Mouse (Mus musculus) liver, embryonic 11.5 days (tissue): ENCODE measurements around the gene Slc43a1. TPM values are rescaled to one million over a fixed set of nuclear protein-coding genes. Genes with fewer than 3 reads are reported as not detected.
A peak's percentile ranks its signal among the peaks of the same experiment; 100 is the strongest.
"Not testable (repeated sequence)": the region's sequence is repeated elsewhere in the genome, so short reads cannot be mapped to it uniquely, and the experiment has no call there.

ENCODE experiments used
- ATAC-seq: fragments of 200-750 bp; cut with Nextera tagmentation; replicated peaks from 2 replicates; pipeline ENCODE4 v1.8.0; 2017; ENCODE audit warnings: moderate number of reproducible peaks, mild to moderate bottlenecking, moderate TSS enrichment, moderate library complexity; ENCODE audit not compliant: low FRiP score
- DNase-seq: peaks from one replicate; pipeline ENCODE4 v3.0.0-alpha.2; 2017; ENCODE audit warnings: low spot score
- H3K27ac ChIP-seq: fragments of 300-500 bp; sonication (generic); 2 replicates; pipeline ENCODE4 v1.5.1; 2014; ENCODE audit warnings: mild to moderate bottlenecking, low read depth, low read length, control low read depth
- H3K27me3 ChIP-seq: fragments of 300-500 bp; sonication (generic); replicated peaks from 2 replicates; pipeline ENCODE4 v1.6.1; 2014; ENCODE audit warnings: low read length, mixed read lengths; ENCODE audit not compliant: control insufficient read depth, insufficient read depth
- H3K36me3 ChIP-seq: fragments of 300-500 bp; sonication (generic); 2 replicates; pipeline ENCODE4 v1.6.1; 2014; ENCODE audit warnings: mild to moderate bottlenecking, low read length, moderate library complexity, mixed read lengths; ENCODE audit not compliant: control insufficient read depth, insufficient read depth
- H3K4me1 ChIP-seq: fragments of 300-500 bp; sonication (generic); replicated peaks from 2 replicates; pipeline ENCODE4 v1.6.1; 2014; ENCODE audit warnings: low read length, mixed read lengths; ENCODE audit not compliant: control insufficient read depth, insufficient read depth
- H3K4me2 ChIP-seq: fragments of 300-500 bp; sonication (generic); 2 replicates; pipeline ENCODE4 v1.6.1; 2014; ENCODE audit warnings: mild to moderate bottlenecking, control low read depth, moderate library complexity
- H3K4me3 ChIP-seq: fragments of 300-500 bp; sonication (generic); 2 replicates; pipeline ENCODE4 v1.5.1; 2014; ENCODE audit warnings: low read depth, low read length, control low read depth
- H3K9ac ChIP-seq: fragments of 300-500 bp; sonication (generic); 2 replicates; pipeline ENCODE4 v1.6.1; 2014; ENCODE audit warnings: low read depth, low read length, control low read depth
- H3K9me3 ChIP-seq: fragments of 300-500 bp; sonication (generic); 2 replicates; pipeline ENCODE4 v1.6.1; 2016; ENCODE audit warnings: low read length, inconsistent platforms, mixed read lengths; ENCODE audit not compliant: control insufficient read depth
- WGBS: fragments of 180-500 bp; shearing (Covaris S2); extraction: QIAGEN DNeasy Blood & Tissue Kit; methylation state at CpG from one replicate; pipeline ENCODE4 v1.1.7; 2014; 5-methylcytosine and 5-hydroxymethylcytosine counted together
- polyA plus RNA-seq: library from polyadenylated mRNA; unstranded; fragments of >200 nt; fragmentation: Nextera tagmentation; extraction: Ambion mirVana; gene quantifications from 2 replicates; pipeline ENCODE4 v1.2.1, GENCODE M21; 2014

Slc43a1 gene
- polyA plus RNA-seq, 1 experiment from 2014 or later = 83.2 TPM

- Histone ChIP-seq H3K27ac (no peak overlapping the region), H3K4me2 (peak overlapping the region; percentile 93), H3K4me1 (peaks cover 13% of the 10 kb centered on the region; the same call in 1 of the 2 replicates), H3K9me3 (peaks cover 3% of the 10 kb centered on the region; the same call in 1 of the 2 replicates), H3K4me3 (peak overlapping the region; percentile 77), H3K36me3 (peaks cover 3% of the 10 kb centered on the region; the same call in 1 of the 2 replicates), H3K27me3 (no peaks in the 10 kb centered on the region), H3K9ac (0 out of 2 replicates have a peak overlapping the region, but pooled peaks have one; percentile 31)
- no peak for DNase-seq
- no peak for ATAC-seq
- WGBS = 52% methylated on average over 4 of the region's 4 CpGs
These were observed 38.3 kb upstream of the Slc43a1 start for GRCm38 (mm10) chr2:84800304-84800703.

DNA sequence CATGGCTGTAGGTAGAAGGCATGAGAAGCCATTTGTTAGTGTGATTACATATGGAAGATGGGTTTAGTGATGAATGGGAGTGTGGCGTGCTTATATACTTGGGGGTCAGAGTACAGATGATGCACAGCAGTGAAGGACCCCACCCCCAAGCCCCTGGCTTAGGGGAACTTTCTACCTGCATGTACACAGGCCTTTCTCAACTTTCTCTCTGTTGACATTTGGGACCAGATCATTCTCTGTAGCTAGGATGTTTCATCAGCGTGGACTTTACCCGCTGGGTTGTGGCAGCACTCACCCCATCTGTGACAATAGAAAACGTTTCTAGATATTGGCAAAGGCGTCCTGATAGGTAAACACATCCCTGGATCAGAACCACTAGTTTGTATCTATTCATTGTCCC is 37.4 kb upstream of the Slc43a1 start:
- ATAC-seq, H3K27ac ChIP-seq, H3K4me2 ChIP-seq, DNase-seq, H3K4me3 ChIP-seq, H3K27me3 ChIP-seq, H3K36me3 ChIP-seq, H3K9ac ChIP-seq, H3K9me3 ChIP-seq: not testable (repeated sequence)
- 79% methylated on average over 5 of the region's 5 CpGs for WGBS
- H3K4me1 ChIP-seq = peaks cover 13% of the 10 kb centered on the region; the same call in 1 of the 2 replicates

GRCm38 (mm10) chr2:84803963-84804362 is 34.7 kb upstream of the Slc43a1 start:
- Histone ChIP-seq H3K4me2 (no peak overlapping the region), H3K36me3 (peaks cover 3% of the 10 kb centered on the region; the same call in 1 of the 2 replicates), H3K4me3 (no peak overlapping the region), H3K4me1 (peaks cover 4% of the 10 kb centered on the region; the same call in 1 of the 2 replicates), H3K27ac (no peak overlapping the region), H3K27me3 (no peaks in the 10 kb centered on the region), H3K9ac (no peak overlapping the region), H3K9me3 (no peaks in the 10 kb centered on the region)
- 87% methylated on average over 7 of the region's 7 CpGs for WGBS
- ATAC-seq (no peak), DNase-seq (no peak)

GRCm38 (mm10) chr2:84806546-84806945 is 32.1 kb upstream of the Slc43a1 start:
- Histone ChIP-seq H3K4me1 (peaks cover 10% of the 10 kb centered on the region), H3K36me3 (peaks cover 6% of the 10 kb centered on the region), H3K27me3 (no peaks in the 10 kb centered on the region), H3K9me3 (no peaks in the 10 kb centered on the region), H3K27ac (no peak overlapping the region), H3K9ac (no peak overlapping the region), H3K4me2 (no peak overlapping the region), H3K4me3 (no peak overlapping the region)
- no peak for ATAC-seq
- DNase-seq = no peak
- 65% methylated on average over 5 of the region's 5 CpGs for WGBS

GRCm38 (mm10) chr2:84809330-84809729 is 29.3 kb upstream of the Slc43a1 start:
- H3K9ac ChIP-seq = no peak overlapping the region
- no peaks in the 10 kb centered on the region for H3K9me3 ChIP-seq
- no peak overlapping the region for H3K4me2 ChIP-seq
- no peak overlapping the region for H3K27ac ChIP-seq
- no peaks in the 10 kb centered on the region for H3K27me3 ChIP-seq
- ATAC-seq (no peak), DNase-seq (no peak)
- peaks cover 6% of the 10 kb centered on the region for H3K36me3 ChIP-seq
- no peak overlapping the region for H3K4me3 ChIP-seq
- peaks cover 22% of the 10 kb centered on the region for H3K4me1 ChIP-seq

- ATAC-seq (no peak), DNase-seq (no peak)
- Histone ChIP-seq H3K4me2 (peak overlapping the region; percentile 63), H3K27ac (no peak overlapping the region), H3K9me3 (no peaks in the 10 kb centered on the region), H3K36me3 (peaks cover 2% of the 10 kb centered on the region; the same call in 1 of the 2 replicates), H3K9ac (no peak overlapping the region), H3K27me3 (no peaks in the 10 kb centered on the region), H3K4me1 (peaks cover 22% of the 10 kb centered on the region), H3K4me3 (no peak overlapping the region)
- WGBS = 78% methylated on average over 6 of the region's 6 CpGs
These were observed 28.1 kb upstream of the Slc43a1 start for GRCm38 (mm10) chr2:84810526-84810885.

GRCm38 (mm10) chr2:84810886-84811577 is 27.6 kb upstream of the Slc43a1 start:
- Histone ChIP-seq H3K4me2 (peak overlapping the region; percentile 63), H3K36me3 (peaks cover 2% of the 10 kb centered on the region; the same call in 1 of the 2 replicates), H3K27me3 (no peaks in the 10 kb centered on the region), H3K27ac (peak overlapping the region; percentile 67), H3K4me1 (peaks cover 22% of the 10 kb centered on the region), H3K4me3 (peak overlapping the region; percentile 25; the same call in 1 of the 2 replicates), H3K9me3 (no peaks in the 10 kb centered on the region), H3K9ac (peak overlapping the region; percentile 30)
- DNase-seq (peak; percentile 83), ATAC-seq (peak; percentile 22)
- WGBS = 30% methylated on average over 26 of the region's 26 CpGs

DNA sequence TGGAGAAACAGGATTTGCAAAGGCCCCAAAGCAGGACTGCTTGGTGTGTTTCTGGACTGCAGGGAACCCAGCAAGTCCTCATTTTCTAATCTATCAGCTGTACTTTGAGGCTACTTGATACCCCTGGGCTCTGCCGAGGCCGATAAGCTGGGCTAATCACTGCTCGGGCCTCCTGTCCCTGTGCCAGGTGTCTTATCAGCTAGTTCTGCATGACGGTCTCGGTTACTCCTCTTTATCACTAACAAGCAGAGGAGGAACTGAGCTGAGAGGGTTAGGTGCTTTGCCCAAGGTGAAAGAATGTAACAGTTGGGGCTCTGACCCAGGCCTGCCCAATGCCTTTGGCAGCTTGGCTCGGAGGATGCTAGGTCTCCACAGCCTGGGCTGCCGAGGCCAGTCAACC is 26.8 kb upstream of the Slc43a1 start:
- Histone ChIP-seq H3K9ac (0 out of 2 replicates have a peak overlapping the region, but pooled peaks have one; percentile 36), H3K4me1 (peaks cover 22% of the 10 kb centered on the region), H3K36me3 (peaks cover 2% of the 10 kb centered on the region; the same call in 1 of the 2 replicates), H3K9me3 (no peaks in the 10 kb centered on the region), H3K27me3 (no peaks in the 10 kb centered on the region), H3K4me2 (peak overlapping the region; percentile 63), H3K27ac (peak overlapping the region; percentile 84), H3K4me3 (0 out of 2 replicates have a peak overlapping the region, but pooled peaks have one; percentile 5)
- ATAC-seq (peak; percentile 96), DNase-seq (peak; percentile 67)
- WGBS = 22% methylated on average over 7 of the region's 7 CpGs

DNA sequence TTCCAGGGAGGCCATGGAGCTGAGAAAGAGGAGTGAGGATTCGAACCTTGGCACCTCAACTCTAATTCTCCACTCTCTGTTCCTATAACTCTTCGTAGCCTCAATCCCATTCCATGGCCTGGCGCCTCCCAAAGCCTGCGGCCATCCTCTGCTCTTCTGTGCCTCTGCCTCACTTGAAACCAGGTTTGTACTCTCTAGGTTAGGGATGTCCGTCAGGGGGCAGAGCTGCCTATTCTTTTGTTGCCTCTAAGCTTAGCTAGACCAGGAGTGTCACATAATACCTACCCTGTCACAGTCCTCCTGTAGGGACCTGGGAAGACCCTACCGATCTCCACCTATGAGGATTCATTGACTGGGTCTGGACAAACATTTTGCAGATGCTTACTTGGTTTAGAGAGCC is 26.0 kb upstream of the Slc43a1 start:
- H3K9ac ChIP-seq = peak overlapping the region; percentile 36; the same call in 1 of the 2 replicates

More for the DNA sequence above, 26.0 kb upstream of the Slc43a1 start:
- no peaks in the 10 kb centered on the region for H3K9me3 ChIP-seq
- peaks cover 22% of the 10 kb centered on the region for H3K4me1 ChIP-seq
- 72% methylated on average over 6 of the region's 6 CpGs for WGBS
- DNase-seq (no peak), ATAC-seq (no peak)
- H3K36me3 ChIP-seq = peaks cover 2% of the 10 kb centered on the region; the same call in 1 of the 2 replicates
- H3K4me2 ChIP-seq = peak overlapping the region; percentile 63
- peak overlapping the region; percentile 84 for H3K27ac ChIP-seq
- H3K4me3 ChIP-seq = no peak overlapping the region
- H3K27me3 ChIP-seq = no peaks in the 10 kb centered on the region
